Mouse (Mus musculus) mouse embryonic stem cell (cell line): ENCODE measurements around the gene Pknox2.

ENCODE experiments used
- in situ Hi-C, 2 experiments: fragments of 300-500 bp; cut with MboI; formaldehyde crosslinking; loops; 1 replicate in 1 of 2; 3 replicates in 1 of 2; pipeline ENCODE4 v1.14.3; 2019 to 2020; ENCODE audit warnings: low sequenced_read_pairs in 2 of 2, low pct_unique_long_range_greater_than_20kb in 1 of 2, mixed read lengths in 1 of 2; ENCODE audit not compliant: unreplicated experiment in 1 of 2

The Pknox2 gene

GRCm38 (mm10) chr9:36932950-36933812 is 214.0 kb downstream of the Pknox2 start:
- in situ Hi-C loops = no loop called here

GRCm38 (mm10) chr9:36931657-36932056 is 215.6 kb downstream of the Pknox2 start:
- in situ Hi-C loops = no loop called here

GRCm38 (mm10) chr9:36923753-36924152 is 223.5 kb downstream of the Pknox2 start:
- in situ Hi-C loops = no loop called here

DNA sequence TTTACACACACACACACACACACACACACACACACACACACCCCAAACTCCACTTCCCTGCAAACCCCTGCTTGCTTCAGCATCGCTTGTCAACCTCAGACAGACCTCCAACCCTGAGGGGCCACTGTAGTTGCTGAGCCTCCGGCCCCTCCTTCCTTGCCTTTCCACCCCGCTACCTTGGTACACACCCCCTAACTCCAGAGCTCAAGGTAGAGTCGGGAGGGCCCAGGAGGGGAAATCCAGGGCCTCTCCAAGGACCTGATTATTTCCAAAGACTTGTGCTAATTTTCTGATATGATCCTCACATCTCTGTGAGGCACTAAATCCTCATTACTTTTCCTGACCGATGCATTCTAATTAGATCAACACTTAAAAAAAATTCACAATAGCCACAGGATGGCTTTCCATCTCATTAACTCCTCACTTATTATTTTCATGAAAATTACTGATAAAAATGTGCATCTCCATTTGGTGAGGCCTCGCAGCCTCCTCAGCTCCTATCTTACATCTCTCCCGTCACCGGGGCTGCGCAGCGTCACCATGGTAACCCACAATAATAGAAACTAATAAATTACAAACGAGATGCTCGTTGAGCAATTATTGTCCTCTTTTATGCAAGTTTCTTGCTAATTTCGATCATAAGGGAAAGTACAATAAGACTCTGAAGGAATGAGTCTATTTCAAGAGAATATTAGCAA is 225.3 kb downstream of the Pknox2 start:
- in situ Hi-C loops = no loop called here

DNA sequence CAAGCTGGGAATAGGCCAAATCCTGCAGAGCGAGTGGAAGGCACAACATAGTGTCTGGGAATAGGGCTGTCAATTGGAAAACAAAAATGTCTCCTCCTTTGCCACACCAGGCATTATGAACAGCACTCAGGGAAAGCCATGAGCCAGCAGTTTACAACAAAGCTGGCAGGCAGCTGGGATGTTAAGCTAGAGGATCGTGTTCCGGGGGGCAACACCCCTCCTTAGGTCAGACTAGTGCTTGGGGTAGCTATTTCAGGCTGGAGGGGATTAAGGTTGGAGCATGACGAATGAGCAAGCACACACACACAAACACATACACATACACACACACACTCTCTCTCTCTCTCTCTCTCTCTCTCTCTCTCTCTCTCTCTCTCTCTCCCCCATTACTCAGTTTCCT is 227.7 kb downstream of the Pknox2 start:
- in situ Hi-C loops = no loop called here

- in situ Hi-C loops = no loop called here
Observed at GRCm38 (mm10) chr9:36918582-36918981, 228.6 kb downstream of the Pknox2 start.

GRCm38 (mm10) chr9:36916915-36917314 is 230.3 kb downstream of the Pknox2 start:
- in situ Hi-C loops = no loop called here

GRCm38 (mm10) chr9:36916362-36916761 is 230.8 kb downstream of the Pknox2 start:
- in situ Hi-C loops = no loop called here

DNA sequence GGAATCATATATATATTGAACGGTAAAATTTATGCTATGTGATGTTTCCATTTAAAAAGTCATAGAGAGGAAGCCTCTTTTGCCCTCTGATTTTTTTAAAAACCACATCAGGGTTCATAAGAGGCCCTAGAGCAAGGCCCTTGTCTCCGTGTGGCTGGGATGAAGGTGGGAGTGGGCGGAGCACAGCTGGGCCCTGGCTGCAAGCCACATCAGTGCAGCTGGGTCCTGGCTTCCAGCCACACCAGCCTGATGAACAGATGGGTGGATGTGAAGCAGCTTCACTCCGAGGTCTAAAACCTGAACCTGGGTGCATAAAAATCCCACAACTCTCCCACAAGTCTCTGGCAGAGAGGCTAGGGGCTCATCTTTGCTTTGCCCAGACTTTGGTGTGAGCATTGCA is 241.8 kb downstream of the Pknox2 start:
- in situ Hi-C loops = no loop called here

DNA sequence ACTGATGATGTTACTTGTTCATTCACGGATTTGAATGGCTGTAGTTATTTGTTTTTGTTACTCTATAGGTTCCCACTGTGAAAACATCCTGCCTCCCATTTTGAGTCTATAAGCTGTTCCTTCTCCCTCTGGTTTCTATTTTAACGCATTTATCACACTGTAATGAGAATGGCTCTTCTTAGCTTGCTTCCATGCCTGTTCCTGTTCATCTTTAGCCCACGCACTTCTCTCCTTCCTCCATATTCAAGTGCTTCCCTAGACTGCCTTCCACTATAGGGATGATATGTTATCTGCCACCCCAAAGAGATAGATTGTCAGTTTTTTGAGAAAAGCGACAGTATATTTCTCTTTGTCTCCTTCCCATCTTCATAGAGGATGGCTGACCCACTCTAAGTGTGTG is 246.7 kb downstream of the Pknox2 start:
- in situ Hi-C loops = no loop called here

DNA sequence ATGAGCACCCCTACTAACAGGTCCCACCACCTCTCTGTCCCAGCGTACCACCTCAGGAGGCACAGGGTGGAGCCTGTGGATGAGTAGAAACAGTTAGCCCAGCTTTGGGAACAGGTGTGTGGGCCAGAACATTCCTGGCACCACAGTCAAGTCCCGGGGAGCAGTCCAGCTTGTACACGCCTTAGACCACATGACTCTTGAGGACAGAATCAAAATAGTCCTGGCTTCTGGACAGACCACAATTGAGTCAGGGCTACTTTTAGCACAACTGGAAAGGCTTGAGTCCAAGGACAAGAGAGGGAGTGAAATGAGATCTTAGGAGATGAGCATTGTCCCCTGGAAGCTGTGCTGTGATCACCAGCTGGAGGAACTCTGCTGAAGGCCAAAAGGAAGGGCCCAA is 248.6 kb downstream of the Pknox2 start:
- in situ Hi-C loops = loop anchor here in 1 of 2 experiments (10.0 to 25.0 kb wide), 2 partner anchors 256 to 461 kb away; partner anchors contain the start of gene Gm7257

- in situ Hi-C loops = loop anchor here in 1 of 2 experiments (10.0 to 25.0 kb wide), 2 partner anchors 260 to 458 kb away; partner anchors contain the start of gene Gm7257
Observed at GRCm38 (mm10) chr9:36895009-36895693, 252.1 kb downstream of the Pknox2 start.

DNA sequence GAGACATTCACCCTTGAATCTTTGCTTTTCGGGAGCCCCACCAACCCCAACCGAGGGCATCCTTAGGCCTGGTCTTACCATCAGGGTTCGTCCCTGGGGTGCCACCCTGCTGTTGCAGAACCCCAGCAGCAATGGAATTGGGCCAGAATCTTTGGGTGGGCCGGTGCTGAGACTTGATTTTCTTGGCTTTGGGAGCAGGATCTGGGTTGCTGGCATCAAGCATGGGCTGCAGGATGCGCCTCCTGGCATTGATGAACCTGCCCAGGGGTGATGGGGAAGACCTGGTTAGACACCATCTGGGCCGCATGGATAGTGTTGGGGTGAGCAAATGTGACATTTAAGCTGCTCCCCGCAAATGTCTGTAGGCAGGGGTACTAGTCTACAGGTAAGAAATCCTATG is 253.0 kb downstream of the Pknox2 start:
- in situ Hi-C loops = loop anchor here in 1 of 2 experiments (10.0 to 25.0 kb wide), 2 partner anchors 261 to 457 kb away; partner anchors contain the start of gene Gm7257

- in situ Hi-C loops = loop anchor here in 1 of 2 experiments (10.0 to 25.0 kb wide), 2 partner anchors 261 to 456 kb away; partner anchors contain the start of gene Gm7257
Observed at GRCm38 (mm10) chr9:36893413-36893990, 253.7 kb downstream of the Pknox2 start.

GRCm38 (mm10) chr9:36890552-36890951 is 256.7 kb downstream of the Pknox2 start:
- in situ Hi-C loops = loop anchor here in 1 of 2 experiments (10.0 to 25.0 kb wide), 2 partner anchors 264 to 453 kb away; partner anchors contain the start of gene Gm7257

DNA sequence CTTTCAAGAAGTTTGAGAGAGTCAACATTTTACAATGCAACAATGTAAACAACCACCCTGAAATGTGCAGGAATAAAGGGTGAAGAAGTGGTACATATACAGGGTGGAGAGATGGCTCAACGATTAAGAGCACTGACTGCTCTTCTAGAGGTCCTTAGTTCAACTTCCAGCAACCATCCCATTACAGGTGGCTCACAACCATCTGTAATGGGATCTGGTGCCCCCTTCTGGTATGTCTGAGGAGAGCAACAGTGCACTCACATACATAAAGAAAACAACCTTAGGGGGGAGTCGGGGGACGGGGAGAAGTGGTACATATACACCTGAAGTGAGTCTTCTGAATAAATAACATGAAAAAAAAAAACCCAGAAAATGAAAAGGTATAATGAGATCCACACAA is 262.0 kb downstream of the Pknox2 start:
- in situ Hi-C loops = loop anchor here in 1 of 2 experiments (25.0 kb wide), 1 partner anchor 448 kb away; the partner anchor contains the start of gene Gm7257

DNA sequence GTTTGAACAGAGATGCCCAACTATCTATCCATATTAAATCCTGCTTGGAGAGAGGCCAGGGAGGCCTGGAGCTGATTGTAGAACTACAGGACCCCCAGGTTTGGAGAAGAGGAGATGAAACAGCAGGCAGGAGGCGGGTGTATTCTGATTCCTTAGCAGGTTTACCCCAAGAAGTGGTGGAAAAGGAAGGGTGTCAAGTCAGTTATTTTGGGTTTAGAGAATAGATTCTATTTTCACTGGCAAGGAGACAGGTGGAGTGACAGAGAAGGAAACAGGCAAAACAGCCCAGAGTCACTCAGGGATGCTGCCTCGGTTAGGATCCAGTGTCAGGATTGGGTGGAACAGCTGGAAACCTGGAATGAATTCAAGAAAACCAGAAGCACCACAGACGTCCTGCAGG is 263.6 kb downstream of the Pknox2 start:
- in situ Hi-C loops = loop anchor here in 1 of 2 experiments (25.0 kb wide), 1 partner anchor 446 kb away; the partner anchor contains the start of gene Gm7257
